Mouse (Mus musculus) midbrain, embryonic 13.5 days (tissue): ENCODE data around the gene Nkpd1. TPM values are rescaled to one million over a fixed set of nuclear protein-coding genes. Genes with fewer than 3 reads are reported as not detected.

Experiments
- ATAC-seq: fragments of 200-750 bp; cut with Nextera tagmentation; 2 replicates; pipeline ENCODE4 v1.8.0; 2017; ENCODE audit warnings: mild to moderate bottlenecking, moderate TSS enrichment, moderate library complexity
- H3K27ac ChIP-seq: fragments of 300-500 bp; sonication (generic); 2 replicates; pipeline ENCODE4 v1.5.1; 2015; ENCODE audit warnings: inconsistent platforms, mild to moderate bottlenecking, moderate library complexity
- H3K27me3 ChIP-seq: fragments of 300-500 bp; sonication (generic); 2 replicates; pipeline ENCODE4 v1.6.1; 2015; ENCODE audit warnings: mild to moderate bottlenecking, inconsistent platforms
- H3K36me3 ChIP-seq: fragments of 300-500 bp; sonication (generic); 2 replicates; pipeline ENCODE4 v1.6.1; 2015; ENCODE audit warnings: mild to moderate bottlenecking, inconsistent platforms
- H3K4me1 ChIP-seq: fragments of 300-500 bp; sonication (generic); replicated peaks from 2 replicates; pipeline ENCODE4 v1.6.1; 2015; ENCODE audit warnings: inconsistent platforms
- H3K4me2 ChIP-seq: fragments of 300-500 bp; sonication (generic); replicated peaks from 2 replicates; pipeline ENCODE4 v1.6.1; 2015; ENCODE audit warnings: moderate library complexity, mild to moderate bottlenecking, inconsistent platforms
- H3K4me3 ChIP-seq: fragments of 300-500 bp; sonication (generic); replicated peaks from 2 replicates; pipeline ENCODE4 v1.5.1; 2015; ENCODE audit warnings: mild to moderate bottlenecking, inconsistent platforms
- H3K9ac ChIP-seq: fragments of 300-500 bp; sonication (generic); replicated peaks from 2 replicates; pipeline ENCODE4 v1.6.1; 2015; ENCODE audit warnings: mild to moderate bottlenecking, inconsistent platforms
- H3K9me3 ChIP-seq: fragments of 300-500 bp; sonication (generic); 2 replicates; pipeline ENCODE4 v1.6.1; 2016; ENCODE audit warnings: mild to moderate bottlenecking, inconsistent platforms
- WGBS: fragments of 180-500 bp; shearing (Covaris S2); methylation state at CpG from one replicate; pipeline ENCODE4 v1.1.7; 2015; 5-methylcytosine and 5-hydroxymethylcytosine counted together
- polyA plus RNA-seq: library from polyadenylated mRNA; unstranded; fragments of >200 nt; fragmentation: Nextera tagmentation; extraction: Ambion mirVana; gene quantifications from 2 replicates; pipeline ENCODE4 v1.2.1, GENCODE M21; 2015

Gene Nkpd1
- polyA plus RNA-seq, 1 experiment from 2014 or later = 0.11 TPM

- H3K27me3 ChIP-seq = no peaks in the 10 kb centered on the region
- H3K36me3 ChIP-seq = peaks cover 76% of the 10 kb centered on the region
- 91% methylated on average over 14 of the region's 14 CpGs for WGBS
Measured at GRCm38 (mm10) chr7:19532240-19532639, 14.6 kb downstream of the Nkpd1 start.

GRCm38 (mm10) chr7:19534676-19535075 lies 17.0 kb downstream of the Nkpd1 start:
- Histone ChIP-seq H3K9me3 (no peaks in the 10 kb centered on the region), H3K36me3 (peaks cover 62% of the 10 kb centered on the region), H3K4me3 (no peak overlapping the region), H3K4me2 (no peak overlapping the region), H3K9ac (no peak overlapping the region; the same call in 1 of the 2 replicates), H3K27me3 (no peaks in the 10 kb centered on the region), H3K4me1 (peaks cover 2% of the 10 kb centered on the region; the same call in 1 of the 2 replicates), H3K27ac (no peak overlapping the region)
- WGBS = 97% methylated on average over 10 of the region's 10 CpGs
- ATAC-seq = no peak

More at GRCm38 (mm10) chr7:19532240-19532639, 14.6 kb downstream of the Nkpd1 start:
- Histone ChIP-seq H3K4me2 (no peak overlapping the region), H3K4me1 (no peaks in the 10 kb centered on the region; the same call in 1 of the 2 replicates), H3K27ac (no peak overlapping the region), H3K9me3 (no peaks in the 10 kb centered on the region), H3K9ac (no peak overlapping the region), H3K4me3 (no peak overlapping the region)
- no peak for ATAC-seq

GRCm38 (mm10) chr7:19540771-19541566 lies 23.3 kb downstream of the Nkpd1 start:
- Histone ChIP-seq H3K36me3 (no peaks in the 10 kb centered on the region; the same call in 1 of the 2 replicates), H3K4me2 (no peak overlapping the region), H3K9me3 (no peaks in the 10 kb centered on the region), H3K4me3 (no peak overlapping the region), H3K9ac (no peak overlapping the region), H3K4me1 (peaks cover 32% of the 10 kb centered on the region), H3K27me3 (no peaks in the 10 kb centered on the region), H3K27ac (no peak overlapping the region)
- 0 out of 2 replicates have a peak, but pooled peaks have one; percentile 3 for ATAC-seq
- 91% methylated on average over 2 of the region's 2 CpGs for WGBS

GRCm38 (mm10) chr7:19541681-19542154 lies 24.1 kb downstream of the Nkpd1 start:
- Histone ChIP-seq H3K4me1 (peaks cover 32% of the 10 kb centered on the region), H3K27ac (peak overlapping the region; percentile 59), H3K27me3 (no peaks in the 10 kb centered on the region), H3K9ac (no peak overlapping the region; the same call in 1 of the 2 replicates), H3K9me3 (no peaks in the 10 kb centered on the region), H3K4me3 (no peak overlapping the region), H3K4me2 (no peak overlapping the region), H3K36me3 (no peaks in the 10 kb centered on the region; the same call in 1 of the 2 replicates)
- 73% methylated on average over 7 of the region's 7 CpGs for WGBS
- peak; percentile 46 for ATAC-seq

GRCm38 (mm10) chr7:19542155-19542691 lies 24.6 kb downstream of the Nkpd1 start:
- H3K4me1 ChIP-seq = peaks cover 32% of the 10 kb centered on the region
- no peak overlapping the region for H3K4me2 ChIP-seq
- H3K9me3 ChIP-seq = no peaks in the 10 kb centered on the region
- no peaks in the 10 kb centered on the region; the same call in 1 of the 2 replicates for H3K36me3 ChIP-seq
- no peak overlapping the region for H3K4me3 ChIP-seq
- no peak overlapping the region; the same call in 1 of the 2 replicates for H3K9ac ChIP-seq
- peak overlapping the region; percentile 59 for H3K27ac ChIP-seq
- H3K27me3 ChIP-seq = no peaks in the 10 kb centered on the region
- 61% methylated on average over 8 of the region's 8 CpGs for WGBS
- ATAC-seq = peak; percentile 88

GRCm38 (mm10) chr7:19543584-19543983 lies 25.9 kb downstream of the Nkpd1 start:
- no peaks in the 10 kb centered on the region for H3K36me3 ChIP-seq
- 64% methylated on average over 6 of the region's 6 CpGs for WGBS
- H3K9me3 ChIP-seq = no peaks in the 10 kb centered on the region
- no peak for ATAC-seq
- peaks cover 40% of the 10 kb centered on the region for H3K4me1 ChIP-seq
- no peaks in the 10 kb centered on the region for H3K27me3 ChIP-seq
- H3K4me2 ChIP-seq = no peak overlapping the region
- no peak overlapping the region for H3K27ac ChIP-seq
- H3K4me3 ChIP-seq = no peak overlapping the region
- no peak overlapping the region for H3K9ac ChIP-seq

- Histone ChIP-seq H3K4me1 (peaks cover 33% of the 10 kb centered on the region), H3K27ac (no peak overlapping the region), H3K27me3 (no peaks in the 10 kb centered on the region), H3K4me2 (no peak overlapping the region), H3K4me3 (no peak overlapping the region), H3K9me3 (no peaks in the 10 kb centered on the region), H3K9ac (no peak overlapping the region; the same call in 1 of the 2 replicates), H3K36me3 (no peaks in the 10 kb centered on the region)
- WGBS = 84% methylated on average over 3 of the region's 3 CpGs
- ATAC-seq = no peak
Measured at GRCm38 (mm10) chr7:19546007-19546406, 28.4 kb downstream of the Nkpd1 start.

- H3K36me3 ChIP-seq = peaks cover 3% of the 10 kb centered on the region; the same call in 1 of the 2 replicates
- ATAC-seq = no peak
- H3K27me3 ChIP-seq = no peaks in the 10 kb centered on the region
- H3K27ac ChIP-seq = no peak overlapping the region
- H3K9ac ChIP-seq = no peak overlapping the region
- no peaks in the 10 kb centered on the region for H3K9me3 ChIP-seq
- H3K4me2 ChIP-seq = no peak overlapping the region
- H3K4me3 ChIP-seq = no peak overlapping the region
- H3K4me1 ChIP-seq = peaks cover 19% of the 10 kb centered on the region
- WGBS = 66% methylated on average over 2 of the region's 2 CpGs
Measured at GRCm38 (mm10) chr7:19547344-19547969, 29.8 kb downstream of the Nkpd1 start.

- Histone ChIP-seq H3K36me3 (peaks cover 21% of the 10 kb centered on the region), H3K4me1 (peaks cover 13% of the 10 kb centered on the region; the same call in 1 of the 2 replicates), H3K27ac (no peak overlapping the region), H3K4me2 (no peak overlapping the region), H3K27me3 (no peaks in the 10 kb centered on the region), H3K9ac (no peak overlapping the region), H3K4me3 (no peak overlapping the region), H3K9me3 (no peaks in the 10 kb centered on the region)
- no peak for ATAC-seq
- WGBS = 92% methylated on average over 10 of the region's 10 CpGs
Measured at GRCm38 (mm10) chr7:19549394-19549793, 31.8 kb downstream of the Nkpd1 start.

- no peak overlapping the region for H3K4me2 ChIP-seq
- H3K4me3 ChIP-seq = no peak overlapping the region
- 91% methylated on average over 5 of the region's 5 CpGs for WGBS
- no peak for ATAC-seq
- peaks cover 11% of the 10 kb centered on the region; the same call in 1 of the 2 replicates for H3K4me1 ChIP-seq
- no peak overlapping the region for H3K9ac ChIP-seq
- H3K9me3 ChIP-seq = no peaks in the 10 kb centered on the region
- H3K27me3 ChIP-seq = no peaks in the 10 kb centered on the region
- H3K27ac ChIP-seq = no peak overlapping the region
- H3K36me3 ChIP-seq = peaks cover 33% of the 10 kb centered on the region
Measured at GRCm38 (mm10) chr7:19551634-19552033, 34.0 kb downstream of the Nkpd1 start.

- ATAC-seq = no peak
- H3K9me3 ChIP-seq = no peaks in the 10 kb centered on the region
- H3K4me1 ChIP-seq = peaks cover 17% of the 10 kb centered on the region
- H3K9ac ChIP-seq = no peak overlapping the region
- H3K27me3 ChIP-seq = no peaks in the 10 kb centered on the region
- no peak overlapping the region for H3K4me2 ChIP-seq
- 77% methylated on average over 2 of the region's 2 CpGs for WGBS
- H3K36me3 ChIP-seq = peaks cover 37% of the 10 kb centered on the region
- H3K27ac ChIP-seq = no peak overlapping the region
- no peak overlapping the region for H3K4me3 ChIP-seq
Measured at GRCm38 (mm10) chr7:19552443-19552842, 34.8 kb downstream of the Nkpd1 start.

- Histone ChIP-seq H3K9ac (no peak overlapping the region), H3K4me1 (peaks cover 27% of the 10 kb centered on the region), H3K27me3 (no peaks in the 10 kb centered on the region), H3K36me3 (peaks cover 45% of the 10 kb centered on the region), H3K4me2 (no peak overlapping the region), H3K9me3 (no peaks in the 10 kb centered on the region), H3K4me3 (no peak overlapping the region), H3K27ac (no peak overlapping the region)
- 75% methylated on average over 1 of the region's 1 CpGs for whole genome bisulfite sequencing
- ATAC-seq = no peak
Measured at GRCm38 (mm10) chr7:19554168-19554567, 36.5 kb downstream of the Nkpd1 start.
